Mouse (Mus musculus): ENCODE measurements around the gene Zbtb39. TPM values are rescaled to one million over a fixed set of nuclear protein-coding genes. Genes with fewer than 3 reads are reported as not detected.
"Not testable (repeated sequence)": the region's sequence is repeated elsewhere in the genome, so short reads cannot be mapped to it uniquely, and the experiment has no call there.

The Zbtb39 gene
- polyA plus RNA-seq, 1 experiment from 2014 or later, result 4.3 TPM

- no peak overlapping the region for H3K4me3 ChIP-seq (replicated peaks)
- H3K27ac ChIP-seq, result no peak overlapping the region
- H3K27me3 ChIP-seq, result 0 out of 2 replicates have a peak, but pooled peaks cover 3% of the 10 kb centered on the region
- 80% methylated on average over 6 of the region's 6 CpGs for WGBS
- no peak overlapping the region for H3K9ac ChIP-seq (replicated peaks)
- H3K4me2 ChIP-seq, result no peak overlapping the region
- ATAC-seq (ENCODE audit: insufficient number of reproducible peaks, insufficient read depth, low FRiP score, low TSS enrichment, low read depth), result no peak
- no peaks in the 10 kb centered on the region for H3K9me3 ChIP-seq
- no peaks in the 10 kb centered on the region; the same call in 1 of the 2 replicates for H3K4me1 ChIP-seq (replicated peaks)
- 0 out of 2 replicates have a peak, but pooled peaks cover 4% of the 10 kb centered on the region for H3K36me3 ChIP-seq
These were observed 15.3 kb downstream of the Zbtb39 start for GRCm38 (mm10) chr10:127754566-127755166.

- no peak overlapping the region for H3K4me3 ChIP-seq (replicated peaks)
- H3K9me3 ChIP-seq, result no peaks in the 10 kb centered on the region
- H3K9ac ChIP-seq (replicated peaks), result no peak overlapping the region
- 0 out of 2 replicates have a peak, but pooled peaks cover under 1% of the 10 kb centered on the region for H3K27me3 ChIP-seq
- H3K27ac ChIP-seq, result no peak overlapping the region
- no peak overlapping the region for H3K4me2 ChIP-seq
- H3K36me3 ChIP-seq, result 0 out of 2 replicates have a peak, but pooled peaks cover 2% of the 10 kb centered on the region
- no peaks in the 10 kb centered on the region; the same call in 1 of the 2 replicates for H3K4me1 ChIP-seq (replicated peaks)
- 74% methylated on average over 3 of the region's 3 CpGs for WGBS
- no peak for ATAC-seq (ENCODE audit: insufficient number of reproducible peaks, insufficient read depth, low FRiP score, low TSS enrichment, low read depth)
These were observed 15.9 kb downstream of the Zbtb39 start for GRCm38 (mm10) chr10:127755246-127755645.

- Histone ChIP-seq H3K4me2 (peak overlapping the region; percentile 33), H3K4me3 (replicated peaks) (no peak overlapping the region), H3K27ac (no peak overlapping the region), H3K27me3 (no peaks in the 10 kb centered on the region), H3K9me3 (no peaks in the 10 kb centered on the region), H3K9ac (replicated peaks) (no peak overlapping the region), H3K36me3 (no peaks in the 10 kb centered on the region), H3K4me1 (replicated peaks) (no peaks in the 10 kb centered on the region; the same call in 1 of the 2 replicates)
- WGBS, result 42% methylated on average over 17 of the region's 18 CpGs
- ATAC-seq (ENCODE audit: insufficient number of reproducible peaks, insufficient read depth, low FRiP score, low TSS enrichment, low read depth), result no peak
These were observed 16.6 kb downstream of the Zbtb39 start for GRCm38 (mm10) chr10:127755770-127756468.

- Histone ChIP-seq H3K27ac (no peak within 1 kb of the TSS), H3K9me3 (no peaks in the 10 kb centered on the region), H3K9ac (replicated peaks) (no peak within 1 kb of the TSS), H3K36me3 (no peaks in the 10 kb centered on the region), H3K27me3 (no peaks in the 10 kb centered on the region), H3K4me2 (no peak within 1 kb of the TSS), H3K4me3 (replicated peaks) (no peak within 1 kb of the TSS), H3K4me1 (replicated peaks) (no peaks in the 10 kb centered on the region)
- WGBS, result 65% methylated on average over 9 of the region's 9 CpGs
- ATAC-seq (ENCODE audit: insufficient number of reproducible peaks, insufficient read depth, low FRiP score, low TSS enrichment, low read depth), result no peak
These were observed 20.1 kb downstream of the Zbtb39 start, which contains the start of the genes Rdh1 and Rdh16f1 for GRCm38 (mm10) chr10:127759181-127760110. TSS of gene Rdh1 (plus strand) at chr10:127759721. TSS of gene Rdh16f1 (plus strand) at chr10:127759787.

GRCm38 (mm10) chr10:127762926-127763325, 23.6 kb downstream of the Zbtb39 start:
- not testable (repeated sequence) for H3K4me3 ChIP-seq (replicated peaks); ATAC-seq (ENCODE audit: insufficient number of reproducible peaks, insufficient read depth, low FRiP score, low TSS enrichment, low read depth); H3K9me3 ChIP-seq; H3K4me1 ChIP-seq (replicated peaks); H3K27me3 ChIP-seq; H3K36me3 ChIP-seq; H3K4me2 ChIP-seq; H3K9ac ChIP-seq (replicated peaks); H3K27ac ChIP-seq
- 90% methylated on average over 10 of the region's 10 CpGs for WGBS

- Histone ChIP-seq H3K9ac (replicated peaks) (no peak overlapping the region), H3K9me3 (no peaks in the 10 kb centered on the region), H3K27me3 (no peaks in the 10 kb centered on the region), H3K4me3 (replicated peaks) (no peak overlapping the region), H3K4me1 (replicated peaks) (no peaks in the 10 kb centered on the region), H3K4me2 (no peak overlapping the region), H3K36me3 (no peaks in the 10 kb centered on the region), H3K27ac (no peak overlapping the region)
- WGBS, result 64% methylated on average over 12 of the region's 12 CpGs
- ATAC-seq (ENCODE audit: insufficient number of reproducible peaks, insufficient read depth, low FRiP score, low TSS enrichment, low read depth), result no peak
These were observed 24.8 kb downstream of the Zbtb39 start for GRCm38 (mm10) chr10:127763914-127764680.

GRCm38 (mm10) chr10:127766564-127766963, 27.2 kb downstream of the Zbtb39 start:
- no peaks in the 10 kb centered on the region for H3K27me3 ChIP-seq
- no peaks in the 10 kb centered on the region for H3K9me3 ChIP-seq
- H3K9ac ChIP-seq (replicated peaks), result no peak overlapping the region
- no peaks in the 10 kb centered on the region for H3K4me1 ChIP-seq (replicated peaks)
- no peak overlapping the region for H3K4me2 ChIP-seq
- H3K36me3 ChIP-seq, result no peaks in the 10 kb centered on the region
- ATAC-seq (ENCODE audit: insufficient number of reproducible peaks, insufficient read depth, low FRiP score, low TSS enrichment, low read depth), result no peak
- no peak overlapping the region for H3K27ac ChIP-seq
- H3K4me3 ChIP-seq (replicated peaks), result no peak overlapping the region
- WGBS, result 84% methylated on average over 1 of the region's 1 CpGs

- Histone ChIP-seq H3K9me3 (no peaks in the 10 kb centered on the region), H3K27me3 (no peaks in the 10 kb centered on the region; the same call in 1 of the 2 replicates), H3K36me3 (no peaks in the 10 kb centered on the region), H3K9ac (replicated peaks) (no peak within 1 kb of the TSS), H3K4me3 (replicated peaks) (no peak within 1 kb of the TSS), H3K27ac (no peak within 1 kb of the TSS), H3K4me1 (replicated peaks) (no peaks in the 10 kb centered on the region), H3K4me2 (no peak within 1 kb of the TSS)
- ATAC-seq (ENCODE audit: insufficient number of reproducible peaks, insufficient read depth, low FRiP score, low TSS enrichment, low read depth), result no peak
- 87% methylated on average over 2 of the region's 2 CpGs for WGBS
These were observed 36.7 kb downstream of the Zbtb39 start, which contains the start of gene Rdh9 for GRCm38 (mm10) chr10:127776011-127776410. TSS of gene Rdh9 (plus strand) at chr10:127776386.

- not testable (repeated sequence) for ATAC-seq (ENCODE audit: insufficient number of reproducible peaks, insufficient read depth, low FRiP score, low TSS enrichment, low read depth)
- WGBS, result 94% methylated on average over 17 of the region's 17 CpGs
These were observed 43.0 kb downstream of the Zbtb39 start for GRCm38 (mm10) chr10:127782321-127782720.

GRCm38 (mm10) chr10:127785411-127785810, 46.1 kb downstream of the Zbtb39 start:
- H3K9ac ChIP-seq (replicated peaks); ATAC-seq (ENCODE audit: insufficient number of reproducible peaks, insufficient read depth, low FRiP score, low TSS enrichment, low read depth); H3K4me2 ChIP-seq; H3K9me3 ChIP-seq; H3K4me3 ChIP-seq (replicated peaks); H3K27ac ChIP-seq; H3K36me3 ChIP-seq; H3K4me1 ChIP-seq (replicated peaks); H3K27me3 ChIP-seq: not testable (repeated sequence)
- 89% methylated on average over 1 of the region's 1 CpGs for WGBS

More at GRCm38 (mm10) chr10:127782321-127782720, 43.0 kb downstream of the Zbtb39 start:
- not testable (repeated sequence) for H3K9me3 ChIP-seq; H3K27ac ChIP-seq; H3K4me2 ChIP-seq; H3K36me3 ChIP-seq; H3K27me3 ChIP-seq; H3K9ac ChIP-seq (replicated peaks); H3K4me3 ChIP-seq (replicated peaks); H3K4me1 ChIP-seq (replicated peaks)

Data from limb, embryonic 12.5 days (tissue).